Mouse (Mus musculus) embryonic stem cell, embryonic (primary cell): ENCODE measurements around the gene Mia2.

Experiments used
- CTCF ChIA-PET, 4 experiments: fragments of 300-600 bp in 2 of 4; fragments of 350-600 bp in 2 of 4; sonication (Branson Sonifier 250); formaldehyde crosslinking; loops; one replicate each; lab custom pipeline; 2022; ENCODE audit warnings: inconsistent platforms in 2 of 4; lab: Charles Lee
- POLR2A ChIA-PET, 4 experiments: fragments of 300-600 bp in 2 of 4; fragments of 350-600 bp in 2 of 4; sonication (Branson Sonifier 250); formaldehyde crosslinking; loops; one replicate each; lab custom pipeline; 2022; ENCODE audit warnings: antibody characterized with exemption in 4 of 4, inconsistent platforms in 1 of 4; lab: Charles Lee

Mia2 gene

GRCm38 (mm10) chr12:59188086-59188682, 92.6 kb downstream of the Mia2 start:
- CTCF ChIA-PET = no interaction called here
- POLR2A ChIA-PET = interaction anchor here in 2 of 4 experiments (0.7 to 3.0 kb wide), 8 partner anchors 10 to 175 kb away, joined by 3 to 13 read pairs (median 4); partner anchors contain the start of genes Fbxo33 (in 1 of the 2) and Gemin2 (in 1 of the 2)

DNA sequence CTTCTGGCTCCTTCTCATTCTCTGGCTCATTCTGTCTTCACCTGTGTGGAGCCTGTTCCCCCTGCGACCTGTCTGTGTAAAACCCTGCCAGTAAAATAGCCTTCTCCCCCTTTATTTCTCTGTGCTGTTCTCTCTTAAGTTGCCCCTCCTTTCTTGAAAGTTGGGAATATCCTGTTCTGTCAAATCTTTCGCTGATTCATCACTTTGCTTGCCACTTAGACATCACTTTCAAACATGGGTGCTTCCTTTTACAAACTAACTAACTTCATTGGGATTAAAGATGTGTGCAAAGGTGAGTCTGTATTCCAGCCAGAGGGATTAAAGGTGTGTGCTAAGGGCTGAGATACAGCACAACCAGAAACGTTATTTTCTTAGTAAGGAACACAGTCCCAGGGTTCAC, 98.0 kb downstream of the Mia2 start:
- ChIA-PET POLR2A (interaction anchor here in 2 of 4 experiments (0.9 to 6.3 kb wide), 9 partner anchors 11 to 154 kb away, joined by 3 to 23 read pairs (median 5); partner anchors contain the start of gene Fbxo33 (in 1 of the 2)), CTCF (interaction anchor here in 1 of 4 experiments (0.6 kb wide), 1 partner anchor 50 kb away, joined by 9 read pairs; no protein-coding TSS in a partner anchor)

DNA sequence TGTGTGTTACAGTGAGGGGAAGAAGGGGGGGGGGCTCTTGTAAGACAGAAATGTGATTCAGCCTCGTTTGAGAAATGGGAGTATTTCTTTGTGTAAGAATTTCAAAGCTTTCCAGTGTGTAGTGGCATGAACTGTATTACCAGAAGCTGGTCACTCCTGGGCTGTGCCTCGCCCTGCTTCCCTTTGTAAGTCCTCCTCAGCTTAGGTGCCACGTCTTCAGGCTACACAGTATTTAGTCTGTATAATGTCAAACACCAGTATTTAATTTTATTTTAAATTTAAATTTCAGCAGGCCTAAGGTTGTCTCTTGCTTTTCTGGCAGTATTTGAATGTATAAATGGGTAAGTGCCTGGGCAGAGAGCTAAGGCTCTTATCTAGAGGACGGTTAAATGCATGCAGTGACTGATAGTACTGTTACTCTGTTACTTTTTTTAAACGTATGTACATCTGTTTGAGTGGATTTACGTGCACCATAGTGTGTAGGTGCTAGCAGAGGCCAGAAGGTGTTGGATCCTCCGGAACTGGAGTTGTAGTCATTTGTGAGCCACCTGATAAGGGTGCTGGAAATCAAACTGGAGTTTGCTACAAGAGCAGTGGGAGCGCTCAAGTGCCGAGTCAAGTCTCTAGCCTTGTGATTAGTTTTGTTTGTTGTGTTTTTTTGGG, 98.9 kb downstream of the Mia2 start:
- ChIA-PET CTCF (interaction anchor here in 1 of 4 experiments (0.6 kb wide), 1 partner anchor 51 kb away, joined by 9 read pairs; no protein-coding TSS in a partner anchor), POLR2A (interaction anchor here in 3 of 4 experiments (0.6 to 6.3 kb wide), 13 partner anchors 11 to 1750 kb away, joined by 3 to 23 read pairs (median 5); partner anchors contain the start of genes Fbxo33 (in 1 of the 3) and Gemin2 (in 1 of the 3))

GRCm38 (mm10) chr12:59195065-59195464, 99.5 kb downstream of the Mia2 start:
- ChIA-PET CTCF (no interaction called here), POLR2A (interaction anchor here in 2 of 4 experiments (1.1 to 6.3 kb wide), 11 partner anchors 11 to 182 kb away, joined by 3 to 23 read pairs (median 5); partner anchors contain the start of genes Fbxo33 (in 1 of the 2), Gemin2 (in 1 of the 2) and Pnn (in 1 of the 2))

GRCm38 (mm10) chr12:59195941-59196340, 100.3 kb downstream of the Mia2 start:
- ChIA-PET CTCF (no interaction called here), POLR2A (interaction anchor here in 2 of 4 experiments (0.9 to 6.3 kb wide), 9 partner anchors 10 to 129 kb away, joined by 3 to 23 read pairs (median 3); partner anchors contain the start of genes Fbxo33 (in 1 of the 2) and Pnn (in 1 of the 2))

- ChIA-PET POLR2A (interaction anchor here (0.5 to 6.3 kb wide), 8 partner anchors 16 to 207 kb away, joined by 3 to 22 read pairs (median 5); partner anchors contain the start of genes Fbxo33 (in 3 of the 4) and Gemin2 (in 1 of the 4)), CTCF (no interaction called here)
Observed at GRCm38 (mm10) chr12:59198750-59199149, 103.2 kb downstream of the Mia2 start.

GRCm38 (mm10) chr12:59199361-59199760, 103.8 kb downstream of the Mia2 start:
- POLR2A ChIA-PET = interaction anchor here in 3 of 4 experiments (0.5 to 6.3 kb wide), 9 partner anchors 16 to 187 kb away, joined by 3 to 22 read pairs (median 3); partner anchors contain the start of genes Fbxo33 (in 2 of the 3) and Gemin2 (in 1 of the 3)
- CTCF ChIA-PET = no interaction called here

DNA sequence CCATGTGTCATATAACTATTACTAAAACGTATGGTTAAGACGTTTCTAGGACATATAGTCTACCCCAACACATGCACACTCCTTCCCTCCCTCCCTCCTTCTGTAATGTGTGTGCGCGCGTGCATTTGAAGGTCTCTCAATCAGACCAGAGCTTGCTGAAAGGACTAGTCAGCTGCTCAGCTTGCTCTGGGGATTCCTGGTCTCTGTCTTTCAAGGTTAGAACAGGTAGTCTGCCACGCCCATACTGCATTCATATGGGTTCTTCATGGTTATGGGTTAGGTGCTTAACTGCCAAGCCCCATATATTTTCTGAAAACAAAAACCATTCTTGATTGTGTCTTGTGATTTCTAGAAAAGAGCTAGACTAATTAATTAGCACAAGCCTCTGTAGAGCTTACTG, 110.0 kb downstream of the Mia2 start:
- CTCF ChIA-PET = no interaction called here
- POLR2A ChIA-PET = interaction anchor here (0.7 to 3.3 kb wide), 14 partner anchors 8 to 165 kb away, joined by 3 to 31 read pairs (median 5); partner anchors contain the start of genes Fbxo33 (in 4 of the 4) and Pnn (in 2 of the 4)

GRCm38 (mm10) chr12:59206208-59206999, 110.8 kb downstream of the Mia2 start:
- ChIA-PET CTCF (no interaction called here), POLR2A (interaction anchor here (0.5 to 3.3 kb wide), 16 partner anchors 9 to 166 kb away, joined by 3 to 31 read pairs (median 5); partner anchors contain the start of genes Fbxo33 (in 4 of the 4) and Pnn (in 2 of the 4))

- CTCF ChIA-PET = no interaction called here
- POLR2A ChIA-PET = interaction anchor here in 2 of 4 experiments (1.8 to 3.3 kb wide), 3 partner anchors 8 to 12 kb away, joined by 6 to 31 read pairs (median 7); partner anchors contain the start of gene Fbxo33 (in 1 of the 2)
Observed at GRCm38 (mm10) chr12:59207000-59207390, 111.4 kb downstream of the Mia2 start.

- CTCF ChIA-PET = no interaction called here
- POLR2A ChIA-PET = interaction anchor here in 1 of 4 experiments (1.8 to 2.1 kb wide), 2 partner anchors 10 to 12 kb away, joined by 6 read pairs; partner anchors contain the start of gene Fbxo33
Observed at GRCm38 (mm10) chr12:59207814-59208213, 112.2 kb downstream of the Mia2 start.

- ChIA-PET CTCF (no interaction called here), POLR2A (interaction anchor here in 2 of 4 experiments (1.3 to 5.0 kb wide), 5 partner anchors 10 to 84 kb away, joined by 3 to 39 read pairs (median 7); no protein-coding TSS in a partner anchor)
Observed at GRCm38 (mm10) chr12:59216176-59216575, 120.6 kb downstream of the Mia2 start.

GRCm38 (mm10) chr12:59216676-59217266, 121.2 kb downstream of the Mia2 start:
- ChIA-PET CTCF (no interaction called here), POLR2A (interaction anchor here in 3 of 4 experiments (0.7 to 5.0 kb wide), 11 partner anchors 9 to 835 kb away, joined by 3 to 46 read pairs (median 7); partner anchors contain the start of genes Gemin2 (in 1 of the 3) and Sec23a (in 1 of the 3))

GRCm38 (mm10) chr12:59217331-59217730, 121.7 kb downstream of the Mia2 start:
- ChIA-PET POLR2A (interaction anchor here in 3 of 4 experiments (0.7 to 5.0 kb wide), 12 partner anchors 10 to 835 kb away, joined by 3 to 46 read pairs (median 7); partner anchors contain the start of genes Gemin2 (in 1 of the 3) and Sec23a (in 1 of the 3)), CTCF (no interaction called here)

DNA sequence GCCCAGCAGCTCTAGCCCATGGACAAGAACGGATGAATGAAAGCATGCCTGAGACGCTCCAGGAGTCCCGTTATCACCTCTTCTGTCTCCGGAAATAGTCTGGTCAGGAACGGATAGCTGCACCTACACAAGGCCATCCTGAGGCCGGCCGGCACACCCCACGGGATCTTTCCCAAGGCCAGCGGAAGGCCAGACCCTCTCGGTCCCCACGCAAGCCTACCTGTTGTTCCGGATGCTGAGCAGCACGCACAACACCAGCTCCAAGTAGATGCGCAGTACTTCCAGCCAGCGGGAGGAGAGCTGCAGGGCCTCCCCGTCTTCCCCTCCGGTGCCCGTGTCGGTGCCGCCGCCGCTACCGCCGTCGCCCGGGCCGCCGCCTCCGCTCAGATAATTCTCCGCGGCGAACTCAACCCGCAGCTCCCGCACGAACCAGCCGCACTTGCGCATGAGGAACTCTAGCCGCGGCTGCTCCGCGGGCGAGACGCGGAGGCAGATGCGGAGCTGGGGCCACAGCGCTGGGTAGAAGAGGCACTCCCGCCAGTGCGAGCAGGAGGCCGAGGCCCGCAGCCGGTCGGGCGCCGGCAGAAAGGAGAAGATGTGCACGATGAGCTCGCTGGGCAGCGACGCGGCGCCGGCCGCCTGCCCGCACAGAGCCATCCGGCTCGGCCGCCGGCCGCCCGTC, 123.2 kb downstream of the Mia2 start:
- ChIA-PET POLR2A (interaction anchor here (0.6 to 5.0 kb wide), 57 partner anchors 8 to 809 kb away, joined by 3 to 46 read pairs (median 5); partner anchors contain the start of genes Pnn (in 3 of the 4), Gemin2 (in 2 of the 4), Sec23a (in 2 of the 4) and Trappc6b (in 1 of the 4)), CTCF (interaction anchor here in 2 of 4 experiments (0.6 to 0.7 kb wide), 4 partner anchors 17 to 1955 kb away, joined by 3 to 5 read pairs (median 3); no protein-coding TSS in a partner anchor)
